Mouse (Mus musculus) liver, embryonic 15.5 days (tissue): ENCODE results near the gene Tspyl4. TPM values are rescaled to one million over a fixed set of nuclear protein-coding genes. Genes with fewer than 3 reads are reported as not detected.

Experiments
- ATAC-seq: fragments of 200-750 bp; cut with Nextera tagmentation; 2 replicates; pipeline ENCODE4 v1.8.0; 2017; ENCODE audit warnings: moderate number of reproducible peaks, mild to moderate bottlenecking, moderate library complexity; ENCODE audit not compliant: insufficient read depth
- H3K27ac ChIP-seq: fragments of 300-500 bp; sonication (generic); replicated peaks from 2 replicates; pipeline ENCODE4 v1.5.1; 2015; ENCODE audit warnings: mild to moderate bottlenecking, inconsistent platforms
- H3K27me3 ChIP-seq: fragments of 300-500 bp; sonication (generic); 2 replicates; pipeline ENCODE4 v1.6.1; 2015; ENCODE audit warnings: mild to moderate bottlenecking, inconsistent platforms
- H3K36me3 ChIP-seq: fragments of 300-500 bp; sonication (generic); replicated peaks from 2 replicates; pipeline ENCODE4 v1.6.1; 2015; ENCODE audit warnings: moderate library complexity, mild to moderate bottlenecking, inconsistent platforms
- H3K4me1 ChIP-seq: fragments of 300-500 bp; sonication (generic); replicated peaks from 2 replicates; pipeline ENCODE4 v1.6.1; 2015; ENCODE audit warnings: inconsistent platforms
- H3K4me2 ChIP-seq: fragments of 300-500 bp; sonication (generic); 2 replicates; pipeline ENCODE4 v1.6.1; 2015; ENCODE audit warnings: moderate library complexity, mild to moderate bottlenecking, inconsistent platforms
- H3K4me3 ChIP-seq: fragments of 300-500 bp; sonication (generic); replicated peaks from 2 replicates; pipeline ENCODE4 v1.5.1; 2015; ENCODE audit warnings: mild to moderate bottlenecking, inconsistent platforms
- H3K9ac ChIP-seq: fragments of 300-500 bp; sonication (generic); 2 replicates; pipeline ENCODE4 v1.6.1; 2015; ENCODE audit warnings: moderate library complexity, mild to moderate bottlenecking, inconsistent platforms
- H3K9me3 ChIP-seq: fragments of 300-500 bp; sonication (generic); replicated peaks from 2 replicates; pipeline ENCODE4 v1.6.1; 2016; ENCODE audit warnings: inconsistent platforms
- WGBS: fragments of 180-500 bp; shearing (Covaris S2); methylation state at CpG from one replicate; pipeline ENCODE4 v1.1.7; 2015; ENCODE audit warnings: mixed read lengths; ENCODE audit not compliant: insufficient replicate concordance; 5-methylcytosine and 5-hydroxymethylcytosine counted together
- polyA plus RNA-seq: library from polyadenylated mRNA; unstranded; fragments of >200 nt; fragmentation: Nextera tagmentation; extraction: Ambion mirVana; gene quantifications from 2 replicates; pipeline ENCODE4 v1.2.1, GENCODE M21; 2015

Gene Tspyl4
- polyA plus RNA-seq, 1 experiment from 2014 or later = 0.76 TPM

DNA sequence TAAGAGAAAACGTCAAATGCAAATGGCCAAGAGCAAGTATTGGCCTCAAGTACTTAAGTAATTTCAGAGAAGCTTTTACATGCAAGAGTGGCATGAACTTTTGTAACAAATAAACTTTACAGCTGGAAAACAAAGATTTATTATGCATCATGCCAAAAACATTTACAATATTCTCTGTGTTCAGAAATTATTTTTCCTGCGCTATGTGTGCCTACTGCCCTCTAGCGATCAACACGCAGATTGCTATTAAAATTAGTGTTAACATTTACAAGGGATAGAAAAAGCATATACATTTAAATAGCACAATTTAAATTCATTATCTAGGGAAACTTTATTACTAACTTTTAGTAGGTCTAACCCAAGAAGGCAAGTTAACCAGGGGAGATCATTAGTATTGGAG is 29.5 kb downstream of the Tspyl4 start:
- H3K36me3 ChIP-seq = no peaks in the 10 kb centered on the region
- no peak overlapping the region for H3K4me3 ChIP-seq
- H3K9me3 ChIP-seq = no peaks in the 10 kb centered on the region
- 23% methylated on average over 4 of the region's 4 CpGs for WGBS
- ATAC-seq = no peak
- no peaks in the 10 kb centered on the region for H3K27me3 ChIP-seq
- H3K4me1 ChIP-seq = no peaks in the 10 kb centered on the region
- H3K27ac ChIP-seq = no peak overlapping the region
- no peak overlapping the region for H3K4me2 ChIP-seq
- no peak overlapping the region for H3K9ac ChIP-seq

GRCm38 (mm10) chr10:34327144-34327543 is 29.9 kb downstream of the Tspyl4 start:
- Histone ChIP-seq H3K4me2 (no peak overlapping the region), H3K36me3 (no peaks in the 10 kb centered on the region), H3K9ac (no peak overlapping the region), H3K27me3 (no peaks in the 10 kb centered on the region), H3K4me3 (no peak overlapping the region), H3K4me1 (no peaks in the 10 kb centered on the region), H3K9me3 (no peaks in the 10 kb centered on the region), H3K27ac (no peak overlapping the region)
- no peak for ATAC-seq
- 55% methylated on average over 5 of the region's 5 CpGs for WGBS

DNA sequence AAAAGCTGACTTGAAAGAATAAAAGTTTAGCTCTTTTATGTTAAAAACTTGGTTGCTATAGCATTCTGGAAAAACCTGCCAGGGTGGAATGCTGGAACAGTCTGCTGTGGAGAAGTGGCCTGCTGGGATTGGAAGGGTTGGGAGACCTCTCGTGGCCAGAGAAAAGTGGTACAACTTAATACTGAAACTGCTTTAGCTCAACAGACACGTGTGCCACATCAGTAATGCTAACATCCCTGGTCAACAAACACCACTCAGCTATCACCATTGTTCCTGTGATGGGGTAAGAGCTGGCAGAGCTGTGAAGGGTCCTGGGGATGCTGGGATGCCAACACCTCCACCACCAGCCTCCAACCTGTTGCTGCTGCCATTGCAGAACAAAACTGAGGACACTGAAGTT is 31.1 kb downstream of the Tspyl4 start:
- Histone ChIP-seq H3K4me2 (no peak overlapping the region), H3K36me3 (no peaks in the 10 kb centered on the region), H3K27me3 (no peaks in the 10 kb centered on the region), H3K27ac (no peak overlapping the region), H3K4me1 (no peaks in the 10 kb centered on the region), H3K9ac (no peak overlapping the region), H3K9me3 (no peaks in the 10 kb centered on the region), H3K4me3 (no peak overlapping the region)
- ATAC-seq = no peak
- 6% methylated on average over 2 of the region's 2 CpGs for WGBS

GRCm38 (mm10) chr10:34341014-34341413 is 43.8 kb downstream of the Tspyl4 start:
- H3K27ac ChIP-seq = no peak overlapping the region
- WGBS = 67% methylated on average over 6 of the region's 6 CpGs
- H3K36me3 ChIP-seq = no peaks in the 10 kb centered on the region
- no peak for ATAC-seq
- no peak overlapping the region for H3K9ac ChIP-seq
- H3K4me2 ChIP-seq = no peak overlapping the region
- no peaks in the 10 kb centered on the region for H3K4me1 ChIP-seq
- no peaks in the 10 kb centered on the region for H3K9me3 ChIP-seq
- no peaks in the 10 kb centered on the region for H3K27me3 ChIP-seq
- no peak overlapping the region for H3K4me3 ChIP-seq

DNA sequence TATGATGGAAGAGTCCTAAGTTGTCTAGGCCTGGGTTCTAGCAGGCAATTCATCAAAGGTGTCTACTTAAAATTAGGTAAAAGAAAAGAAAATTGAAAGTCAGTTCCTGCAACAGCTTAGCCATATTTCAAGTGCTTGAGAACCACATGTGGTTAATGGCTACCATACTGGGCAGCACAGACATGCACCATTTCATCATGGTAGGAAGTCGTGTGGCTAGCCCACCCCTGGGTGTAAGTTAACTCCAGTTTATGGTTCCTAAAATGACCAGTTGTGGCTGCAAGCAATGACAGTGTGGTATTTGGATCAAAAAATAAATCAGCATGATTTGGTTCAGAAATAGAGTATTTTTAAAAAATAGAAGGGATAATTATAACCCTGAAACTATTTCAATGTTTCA is 44.6 kb downstream of the Tspyl4 start:
- Histone ChIP-seq H3K9me3 (no peaks in the 10 kb centered on the region), H3K4me1 (no peaks in the 10 kb centered on the region), H3K36me3 (no peaks in the 10 kb centered on the region), H3K4me2 (no peak overlapping the region), H3K4me3 (no peak overlapping the region), H3K27ac (no peak overlapping the region), H3K9ac (no peak overlapping the region), H3K27me3 (no peaks in the 10 kb centered on the region)
- no peak for ATAC-seq
- WGBS = 53% methylated on average over 1 of the region's 1 CpGs

Other genes starting within 250 kb of the Tspyl4 start
- gene Calhm5, start 200.9 kb upstream of the Tspyl4 start, polyA plus RNA-seq = 0.02 and 0.05 TPM in 2 replicates
- 1.8 and 2.1 TPM in 2 replicates for gene Calhm6, start 169.5 kb upstream of the Tspyl4 start, polyA plus RNA-seq
- 6.1 and 6.6 TPM in 2 replicates for gene Dse, start 89.7 kb upstream of the Tspyl4 start, polyA plus RNA-seq
- 26.2 and 27.2 TPM in 2 replicates for gene Tspyl1, start 15.3 kb upstream of the Tspyl4 start, polyA plus RNA-seq
- 0.07 and 0.09 TPM in 2 replicates for gene Col10a1, start 92.5 kb downstream of the Tspyl4 start, polyA plus RNA-seq
- gene Nt5dc1, start 121.1 kb downstream of the Tspyl4 start, polyA plus RNA-seq = 7.2 and 7.4 TPM in 2 replicates
- 1.3 and 1.4 TPM in 2 replicates for gene Frk, start 186.0 kb downstream of the Tspyl4 start, polyA plus RNA-seq